Mouse (Mus musculus) hindbrain, embryonic 10.5 days (tissue): Measurements from ENCODE around the gene Rps15. TPM values are rescaled to one million over a fixed set of nuclear protein-coding genes. Genes with fewer than 3 reads are reported as not detected.

Source experiments
- polyA plus RNA-seq: library from polyadenylated mRNA; unstranded; fragments of >200 nt; fragmentation: Nextera tagmentation; extraction: Ambion mirVana; gene quantifications from 2 replicates; pipeline ENCODE4 v1.2.1, GENCODE M21; 2016

The Rps15 gene
- polyA plus RNA-seq, 1 experiment from 2014 or later, result 971 TPM

Other genes starting within 250 kb of the Rps15 start
- 681 and 705 TPM in 2 replicates for gene Gpx4, start 245.3 kb upstream of the Rps15 start, polyA plus RNA-seq
- gene Sbno2, start 186.9 kb upstream of the Rps15 start, polyA plus RNA-seq, result 16.8 and 17.2 TPM in 2 replicates
- gene Stk11, start 176.7 kb upstream of the Rps15 start, polyA plus RNA-seq, result 18.5 and 21.1 TPM in 2 replicates
- gene Atp5d, start 153.8 kb upstream of the Rps15 start, polyA plus RNA-seq, result 484 and 504 TPM in 2 replicates
- 7.1 and 15.0 TPM in 2 replicates for gene Cbarp, start 151.6 kb upstream of the Rps15 start, polyA plus RNA-seq
- 22.3 and 24.6 TPM in 2 replicates for gene Midn, start 144.2 kb upstream of the Rps15 start, polyA plus RNA-seq
- gene Cirbp, start 126.5 kb upstream of the Rps15 start, polyA plus RNA-seq, result 95.3 and 153 TPM in 2 replicates
- gene 1600002K03Rik, start 119.5 kb upstream of the Rps15 start, polyA plus RNA-seq, result 12.9 and 14.4 TPM in 2 replicates
- 41.3 and 43.7 TPM in 2 replicates for gene Efna2, start 113.0 kb upstream of the Rps15 start, polyA plus RNA-seq
- 63.6 and 102 TPM in 2 replicates for gene Mum1, start 66.0 kb upstream of the Rps15 start, polyA plus RNA-seq
- gene Ndufs7, start 43.3 kb upstream of the Rps15 start, polyA plus RNA-seq, result 303 and 313 TPM in 2 replicates
- gene Gamt, start 31.4 kb upstream of the Rps15 start, polyA plus RNA-seq, result 38.3 and 45.1 TPM in 2 replicates
- 51.0 and 51.2 TPM in 2 replicates for gene Dazap1, start 31.0 kb upstream of the Rps15 start, polyA plus RNA-seq
- 30.4 and 86.1 TPM in 2 replicates for gene Apc2, start 3.5 kb downstream of the Rps15 start, polyA plus RNA-seq
- gene 2310011J03Rik, start 28.1 kb downstream of the Rps15 start, polyA plus RNA-seq, result 55.6 and 60.9 TPM in 2 replicates
- gene Pcsk4, start 37.0 kb downstream of the Rps15 start, polyA plus RNA-seq, result 3.3 and 3.9 TPM in 2 replicates
- gene Reep6, start 37.5 kb downstream of the Rps15 start, polyA plus RNA-seq, result 7.2 and 11.2 TPM in 2 replicates
- 0.45 and 1.3 TPM in 2 replicates for gene Adamtsl5, start 56.0 kb downstream of the Rps15 start, polyA plus RNA-seq
- gene Plk5, start 64.0 kb downstream of the Rps15 start, polyA plus RNA-seq, result 0.22 and 0.44 TPM in 2 replicates
- 7.2 and 8.8 TPM in 2 replicates for gene Mex3d, start 95.2 kb downstream of the Rps15 start, polyA plus RNA-seq
- gene Mbd3, start 107.1 kb downstream of the Rps15 start, polyA plus RNA-seq, result 341 and 365 TPM in 2 replicates
- 648 and 654 TPM in 2 replicates for gene Uqcr11, start 114.4 kb downstream of the Rps15 start, polyA plus RNA-seq
- 191 and 198 TPM in 2 replicates for gene Tcf3, start 141.2 kb downstream of the Rps15 start, polyA plus RNA-seq
- 1.1 and 2.0 TPM in 2 replicates for gene Onecut3, start 202.4 kb downstream of the Rps15 start, polyA plus RNA-seq
- 0.56 and 0.90 TPM in 2 replicates for gene Atp8b3, start 246.7 kb downstream of the Rps15 start, polyA plus RNA-seq